Mouse (Mus musculus) neutrophil, adult 65 days (primary cell): Measurements from ENCODE around the gene Chpf. TPM values are rescaled to one million over a fixed set of nuclear protein-coding genes. Genes with fewer than 3 reads are reported as not detected.

Experiments used
- total RNA-seq: library from RNA; stranded (reverse); gene quantifications from 2 replicates; pipeline ENCODE4 v1.2.4, GENCODE M21; 2023

The Chpf gene
- 0.43 and 1.5 TPM in 2 replicates for total RNA-seq

GRCm38 (mm10) chr1:75478916-75479634 lies at the start of gene Chpf, which contains the start of gene Tmem198:
Gene Chpf, minus strand, starts transcription at chr1:75479307.
Gene Tmem198, plus strand, starts transcription at chr1:75479532.

GRCm38 (mm10) chr1:75521321-75522031 lies 42.4 kb upstream of the Chpf start, which contains the start of gene Stk11ip:
Gene Stk11ip, plus strand, starts transcription at chr1:75521529.

GRCm38 (mm10) chr1:75507006-75507405 lies 27.9 kb upstream of the Chpf start, which contains the start of gene Inha:
Gene Inha, plus strand, starts transcription at chr1:75507077.

GRCm38 (mm10) chr1:75505956-75506831 lies 27.1 kb upstream of the Chpf start, which contains the start of gene Obsl1:
Gene Obsl1, minus strand, starts transcription at chr1:75506452.

GRCm38 (mm10) chr1:75450314-75451005 lies 28.6 kb downstream of the Chpf start, which contains the start of gene Asic4:
Gene Asic4, plus strand, starts transcription at chr1:75450436.

GRCm38 (mm10) chr1:75435475-75436328 lies 43.4 kb downstream of the Chpf start, which contains the start of gene Gmppa:
Gene Gmppa, plus strand, starts transcription at chr1:75435930.

Other genes with a start within 250 kb of the Chpf start
- gene A630095N17Rik, start 247.2 kb downstream of the Chpf start, total RNA-seq = not detected in 2 replicates
- gene Dnajb2, start 242.9 kb downstream of the Chpf start, total RNA-seq = 8.1 and 8.6 TPM in 2 replicates
- gene Ptprn, start 214.8 kb downstream of the Chpf start, total RNA-seq = not detected in 2 replicates
- not detected in 2 replicates for gene Resp18, start 200.9 kb downstream of the Chpf start, total RNA-seq
- 22.2 and 23.2 TPM in 2 replicates for gene Dnpep, start 161.3 kb downstream of the Chpf start, total RNA-seq
- not detected in 2 replicates for gene Des, start 119.0 kb downstream of the Chpf start, total RNA-seq
- gene Speg, start 104.0 kb downstream of the Chpf start, total RNA-seq = 0.54 TPM in 1 of 2 replicates, not detected in the other
- 31.5 and 33.7 TPM in 2 replicates for gene Gmppa, start 43.4 kb downstream of the Chpf start, total RNA-seq
- not detected in 2 replicates for gene Asic4, start 28.9 kb downstream of the Chpf start, total RNA-seq
- gene Tmem198, start 225 bp upstream of the Chpf start, total RNA-seq = not detected in 2 replicates
- not detected in 2 replicates for gene Obsl1, start 27.1 kb upstream of the Chpf start, total RNA-seq
- gene Inha, start 27.8 kb upstream of the Chpf start, total RNA-seq = not detected in 2 replicates
- gene Stk11ip, start 42.2 kb upstream of the Chpf start, total RNA-seq = 76.1 and 103 TPM in 2 replicates
- gene Slc4a3, start 67.0 kb upstream of the Chpf start, total RNA-seq = 0.38 TPM in 1 of 2 replicates, not detected in the other